Mouse (Mus musculus): ENCODE data around the gene Cdh13. TPM values are rescaled to one million over a fixed set of nuclear protein-coding genes. Genes with fewer than 3 reads are reported as not detected.

The Cdh13 gene
- 62.2 TPM for polyA plus RNA-seq (2021)

DNA sequence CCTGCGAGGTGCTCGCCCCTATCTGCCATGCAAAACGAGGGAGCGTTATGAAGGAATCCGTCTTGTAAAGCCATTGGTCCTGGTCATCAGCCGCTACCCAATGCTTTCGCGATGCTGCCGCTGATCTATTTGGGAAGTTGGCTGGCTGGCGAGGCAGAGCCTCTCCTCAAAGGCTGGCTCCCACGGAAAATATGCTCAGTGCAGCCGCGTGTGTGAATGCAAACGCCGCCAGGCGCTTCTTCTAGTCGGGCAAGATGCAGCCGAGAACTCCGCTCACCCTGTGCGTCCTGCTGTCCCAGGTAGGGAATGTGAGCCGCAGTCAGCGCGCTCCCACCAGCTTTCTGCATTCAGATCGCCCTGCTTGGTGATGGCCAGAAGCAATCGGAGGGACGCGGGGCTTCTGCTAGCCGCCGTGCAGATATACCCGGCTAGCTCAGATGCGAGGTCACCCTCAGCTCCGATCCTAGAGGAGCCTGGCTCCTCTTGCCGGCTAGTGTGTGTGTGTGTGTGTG, at the start of gene Cdh13:
Cdh13 (plus strand) TSS at position 134 of the 512 bp plus-strand sequence.
- no peaks in the 10 kb centered on the region for H3K27me3 ChIP-seq
- no peak for TF ChIP-seq CTCF (IDR thresholded peaks at IDR 0.05)
- no peak for ATAC-seq
- in situ Hi-C loops (cut with MboI; ENCODE audit: low pct_unique_long_range_greater_than_20kb): loop anchor here (5.0 to 10.0 kb wide), 2 partner anchors 121 to 564 kb away; no protein-coding TSS in a partner anchor
- DNase-seq (ENCODE audit: low read depth, low spot score): no peak
- POLR2A ChIA-PET: no interaction called here
- CTCF ChIA-PET: interaction anchor here (1.2 to 2.4 kb wide), 2 partner anchors 10 to 112 kb away, joined by 3 to 12 read pairs; no protein-coding TSS in a partner anchor

DNA sequence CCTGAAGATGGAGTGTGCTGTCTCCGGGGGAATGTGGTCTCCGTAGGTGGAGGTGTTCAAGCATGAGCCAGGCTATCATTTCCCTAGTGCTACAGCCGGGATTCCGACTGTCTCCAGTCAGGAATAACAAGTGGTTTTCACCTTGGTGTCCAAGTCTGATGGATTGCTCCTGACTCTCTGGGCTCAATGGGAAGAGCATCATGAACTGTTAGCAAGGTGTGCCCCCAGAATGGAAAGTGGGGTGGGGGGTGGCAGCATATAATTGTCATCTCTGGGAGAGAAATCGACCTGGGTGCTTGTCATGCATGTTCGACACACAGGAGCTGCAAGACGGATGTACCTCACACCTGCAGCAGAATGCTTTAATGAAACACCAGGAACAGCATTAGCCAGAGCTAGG, 47.9 kb upstream of the Cdh13 start:
- POLR2A ChIA-PET: no interaction called here
- in situ Hi-C loops (cut with MboI; ENCODE audit: low pct_unique_long_range_greater_than_20kb): no loop called here
- CTCF ChIA-PET: no interaction called here
- DNase-seq (ENCODE audit: low read depth, low spot score): no peak
- H3K27me3 ChIP-seq: peaks cover 25% of the 10 kb centered on the region
- TF ChIP-seq CTCF (IDR thresholded peaks at IDR 0.05): no peak
- no peak for ATAC-seq

- in situ Hi-C loops (cut with MboI; ENCODE audit: low pct_unique_long_range_greater_than_20kb): no loop called here
- ChIA-PET POLR2A (no interaction called here), CTCF (no interaction called here)
- TF ChIP-seq CTCF (IDR thresholded peaks at IDR 0.05): no peak
- DNase-seq (ENCODE audit: low read depth, low spot score): no peak
- no peak for ATAC-seq
- peaks cover 15% of the 10 kb centered on the region for H3K27me3 ChIP-seq
Measured at GRCm38 (mm10) chr8:118237150-118237620, 46.3 kb upstream of the Cdh13 start.

- in situ Hi-C loops (cut with MboI; ENCODE audit: low pct_unique_long_range_greater_than_20kb): no loop called here
- ChIA-PET POLR2A (no interaction called here), CTCF (no interaction called here)
- ATAC-seq (no peak), DNase-seq (ENCODE audit: low read depth, low spot score) (no peak)
- H3K27me3 ChIP-seq: peaks cover 12% of the 10 kb centered on the region
- TF ChIP-seq CTCF (IDR thresholded peaks at IDR 0.05): no peak
Measured at GRCm38 (mm10) chr8:118238156-118238555, 45.4 kb upstream of the Cdh13 start.

- DNase-seq (ENCODE audit: low read depth, low spot score) (no peak), ATAC-seq (no peak)
- in situ Hi-C loops (cut with MboI; ENCODE audit: low pct_unique_long_range_greater_than_20kb): no loop called here
- no peak for TF ChIP-seq CTCF (IDR thresholded peaks at IDR 0.05)
- ChIA-PET CTCF (interaction anchor here (1.0 kb wide), 1 partner anchor 12 kb away, joined by 3 read pairs; no protein-coding TSS in a partner anchor), POLR2A (no interaction called here)
- H3K27me3 ChIP-seq: peaks cover 10% of the 10 kb centered on the region
Measured at GRCm38 (mm10) chr8:118239186-118239585, 44.3 kb upstream of the Cdh13 start.

DNA sequence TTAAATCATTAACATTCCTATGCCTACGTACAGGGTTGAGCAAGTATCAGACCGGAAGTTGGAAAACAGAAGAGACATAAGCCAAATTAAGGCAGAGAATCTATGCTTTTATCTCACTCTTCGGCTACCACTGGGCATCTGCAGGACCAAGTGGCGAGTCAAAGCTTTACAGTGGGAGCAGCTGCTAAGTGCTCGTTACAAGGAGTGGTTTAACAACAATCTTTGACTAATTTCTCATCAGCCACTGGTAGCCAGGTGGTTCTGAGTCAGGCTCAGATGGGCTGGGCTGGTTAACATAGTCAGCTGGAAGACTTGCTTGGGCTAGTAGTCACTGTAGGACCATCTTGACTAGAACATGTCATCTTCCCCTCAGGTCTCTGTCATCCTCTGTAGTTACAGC, 34.2 kb upstream of the Cdh13 start:
- no peak for TF ChIP-seq CTCF (IDR thresholded peaks at IDR 0.05)
- ChIA-PET CTCF (no interaction called here), POLR2A (no interaction called here)
- in situ Hi-C loops (cut with MboI; ENCODE audit: low pct_unique_long_range_greater_than_20kb): no loop called here
- ATAC-seq (no peak), DNase-seq (ENCODE audit: low read depth, low spot score) (no peak)
- H3K27me3 ChIP-seq: peaks cover 14% of the 10 kb centered on the region

- no peak for TF ChIP-seq CTCF (IDR thresholded peaks at IDR 0.05)
- ChIA-PET POLR2A (no interaction called here), CTCF (no interaction called here)
- no peak for DNase-seq (ENCODE audit: low read depth, low spot score)
- H3K27me3 ChIP-seq: peaks cover 14% of the 10 kb centered on the region
- ATAC-seq: no peak
- in situ Hi-C loops (cut with MboI; ENCODE audit: low pct_unique_long_range_greater_than_20kb): no loop called here
Measured at GRCm38 (mm10) chr8:118249923-118250322, 33.6 kb upstream of the Cdh13 start.

DNA sequence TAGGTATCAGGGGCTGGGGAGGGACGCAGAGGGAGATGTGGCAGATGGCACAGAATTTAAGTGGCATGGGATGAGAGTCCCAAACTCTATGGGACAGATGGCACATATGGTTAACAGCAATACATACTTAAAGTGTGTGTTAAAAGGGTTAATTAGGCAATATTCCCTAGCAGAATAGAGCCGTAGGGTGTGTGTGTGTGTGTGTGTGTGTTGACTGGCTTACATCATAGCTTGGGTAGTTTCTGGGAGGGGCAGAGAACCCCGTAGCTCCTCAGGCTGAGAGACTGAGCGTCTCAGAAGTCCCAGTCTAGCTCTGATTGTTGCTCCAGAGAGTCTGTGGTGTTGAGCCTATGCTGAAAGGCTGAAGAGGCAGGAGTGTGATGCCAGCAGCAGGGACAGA, 20.4 kb upstream of the Cdh13 start:
- peaks cover 16% of the 10 kb centered on the region for H3K27me3 ChIP-seq
- in situ Hi-C loops (cut with MboI; ENCODE audit: low pct_unique_long_range_greater_than_20kb): no loop called here
- CTCF ChIA-PET: no interaction called here
- ATAC-seq: no peak
- POLR2A ChIA-PET: interaction anchor here (0.6 kb wide), 1 partner anchor 855 kb away, joined by 3 read pairs; no protein-coding TSS in a partner anchor
- TF ChIP-seq CTCF (IDR thresholded peaks at IDR 0.05): no peak
- DNase-seq (ENCODE audit: low read depth, low spot score): no peak

DNA sequence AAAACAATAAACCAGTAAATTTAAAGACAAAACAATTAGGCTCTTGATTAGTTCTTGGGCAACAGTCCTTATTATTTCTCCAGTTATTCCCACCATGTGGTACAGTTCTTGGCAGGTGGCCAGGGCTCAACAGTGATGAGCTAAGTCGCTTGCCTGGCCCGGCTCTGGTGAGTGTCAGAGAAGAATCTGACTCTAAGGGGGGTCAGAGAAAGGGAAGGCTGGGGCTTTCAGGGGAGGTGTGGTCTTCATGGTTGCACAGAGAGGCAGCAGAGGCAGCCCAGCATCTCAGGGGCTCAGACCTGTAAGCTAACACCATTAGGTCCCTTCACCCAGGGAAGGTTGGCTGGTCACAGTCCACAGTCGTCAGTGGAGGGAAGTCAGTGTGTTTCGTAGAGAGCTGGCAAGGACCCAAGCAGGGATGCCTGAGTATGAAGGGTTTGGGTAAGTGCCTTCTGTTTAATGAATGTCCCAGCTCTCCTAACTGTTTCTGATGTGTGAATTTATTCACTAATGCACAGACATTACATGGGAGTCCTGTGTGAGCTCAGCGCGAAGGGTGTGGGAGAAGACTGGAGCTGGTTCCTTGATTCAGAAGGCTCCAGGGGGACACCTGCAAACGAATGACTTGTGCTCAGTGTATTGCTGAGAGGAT, 12.7 kb upstream of the Cdh13 start:
- ATAC-seq: peak; percentile 44
- TF ChIP-seq CTCF (IDR thresholded peaks at IDR 0.05): no peak
- DNase-seq (ENCODE audit: low read depth, low spot score): no peak
- in situ Hi-C loops (cut with MboI; ENCODE audit: low pct_unique_long_range_greater_than_20kb): no loop called here
- POLR2A ChIA-PET: interaction anchor here (0.7 kb wide), 1 partner anchor 471 kb away, joined by 6 read pairs; no protein-coding TSS in a partner anchor
- no peaks in the 10 kb centered on the region for H3K27me3 ChIP-seq
- CTCF ChIA-PET: no interaction called here

- no peaks in the 10 kb centered on the region for H3K27me3 ChIP-seq
- DNase-seq (ENCODE audit: low read depth, low spot score) (no peak), ATAC-seq (no peak)
- in situ Hi-C loops (cut with MboI; ENCODE audit: low pct_unique_long_range_greater_than_20kb): no loop called here
- CTCF ChIA-PET: interaction anchor here (3.4 kb wide), 1 partner anchor 8 kb away, joined by 12 read pairs; no protein-coding TSS in a partner anchor
- POLR2A ChIA-PET: no interaction called here
- no peak for TF ChIP-seq CTCF (IDR thresholded peaks at IDR 0.05)
Measured at GRCm38 (mm10) chr8:118272493-118272892, 11.0 kb upstream of the Cdh13 start.

GRCm38 (mm10) chr8:118274243-118274642, 9.3 kb upstream of the Cdh13 start:
- in situ Hi-C loops (cut with MboI; ENCODE audit: low pct_unique_long_range_greater_than_20kb): no loop called here
- POLR2A ChIA-PET: no interaction called here
- DNase-seq (ENCODE audit: low read depth, low spot score) (no peak), ATAC-seq (no peak)
- CTCF ChIA-PET: interaction anchor here (1.0 to 3.4 kb wide), 4 partner anchors 10 to 164 kb away, joined by 3 to 12 read pairs (median 8); partner anchors contain the start of gene Cdh13
- TF ChIP-seq CTCF (IDR thresholded peaks at IDR 0.05): no peak
- H3K27me3 ChIP-seq: no peaks in the 10 kb centered on the region
